Mouse (Mus musculus): ENCODE data around the gene Daam1. TPM values are rescaled to one million over a fixed set of nuclear protein-coding genes. Genes with fewer than 3 reads are reported as not detected.

Gene Daam1
- total RNA-seq, 2 experiments from 2014 or later: 77.3 to 83.6 TPM

DNA sequence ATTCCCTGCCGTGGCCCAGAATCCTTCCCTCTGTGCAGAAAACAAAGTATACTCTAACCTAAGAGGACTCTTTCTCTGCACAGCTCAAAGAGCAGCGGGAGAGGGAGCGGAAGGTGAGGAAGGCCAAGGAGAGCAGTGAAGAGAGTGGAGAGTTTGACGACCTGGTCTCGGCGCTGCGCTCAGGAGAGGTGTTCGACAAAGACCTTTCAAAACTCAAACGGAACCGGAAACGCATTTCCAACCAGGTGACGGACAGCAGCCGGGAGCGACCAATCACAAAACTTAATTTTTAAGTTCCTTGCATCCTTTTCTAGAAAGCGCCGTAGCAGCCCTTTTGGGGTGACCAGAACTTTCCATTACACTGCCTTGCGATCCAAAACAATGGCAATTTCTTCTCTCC, 158.7 kb downstream of the Daam1 start:
- no peak for DNase-seq (ENCODE audit: low spot score in 2 of 2)

DNA sequence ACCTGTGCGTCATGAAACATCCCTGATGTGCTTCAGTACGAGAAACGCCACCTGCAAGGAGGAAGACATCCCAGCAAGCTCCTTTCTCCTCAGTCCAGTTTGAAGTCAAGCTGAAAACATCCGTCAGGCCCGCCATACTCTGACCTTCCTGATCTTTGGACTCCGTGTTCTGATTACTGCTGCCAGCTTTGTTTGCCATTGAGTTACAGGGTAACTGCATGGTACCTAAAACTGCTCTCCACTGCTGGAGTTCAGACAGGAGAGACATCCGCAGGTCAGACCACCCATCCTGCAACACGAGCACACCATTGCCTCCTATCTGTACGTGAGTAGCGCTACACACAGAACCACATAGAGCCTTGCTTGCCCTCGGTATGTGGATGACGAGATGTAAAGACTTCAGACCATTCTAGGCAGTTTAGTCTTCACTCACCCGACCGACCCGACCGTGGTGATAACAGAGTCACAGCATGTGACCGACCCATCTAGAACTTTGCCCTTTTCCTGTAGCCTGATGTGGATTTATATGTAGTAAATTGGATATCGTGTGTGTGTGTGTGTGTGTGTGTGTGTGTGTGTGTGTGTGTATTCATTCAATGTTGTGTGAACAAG, 161.8 kb downstream of the Daam1 start:
- no peak for DNase-seq (ENCODE audit: low spot score in 2 of 2)

DNA sequence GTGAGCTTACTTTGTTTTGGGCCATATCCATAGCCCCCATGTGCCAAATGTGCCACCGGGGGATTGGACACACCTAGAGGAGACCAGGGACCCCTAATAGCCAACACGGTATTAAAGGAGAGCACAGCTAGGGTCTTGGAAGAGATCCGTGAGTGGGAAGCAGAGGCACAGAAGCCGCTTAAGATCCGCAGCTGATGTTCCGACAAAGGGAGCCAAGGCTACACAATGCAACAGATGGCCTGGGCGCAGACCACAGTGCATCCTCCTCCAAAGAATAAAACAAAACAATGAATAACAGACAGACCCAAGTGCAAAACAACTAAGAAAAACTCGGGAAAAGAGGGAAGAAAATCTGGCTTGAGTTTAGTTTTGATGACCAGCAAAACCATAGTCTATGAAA, 165.0 kb downstream of the Daam1 start:
- DNase-seq (ENCODE audit: low spot score in 2 of 2): peak in 1 of 2 experiments; percentile 42

DNA sequence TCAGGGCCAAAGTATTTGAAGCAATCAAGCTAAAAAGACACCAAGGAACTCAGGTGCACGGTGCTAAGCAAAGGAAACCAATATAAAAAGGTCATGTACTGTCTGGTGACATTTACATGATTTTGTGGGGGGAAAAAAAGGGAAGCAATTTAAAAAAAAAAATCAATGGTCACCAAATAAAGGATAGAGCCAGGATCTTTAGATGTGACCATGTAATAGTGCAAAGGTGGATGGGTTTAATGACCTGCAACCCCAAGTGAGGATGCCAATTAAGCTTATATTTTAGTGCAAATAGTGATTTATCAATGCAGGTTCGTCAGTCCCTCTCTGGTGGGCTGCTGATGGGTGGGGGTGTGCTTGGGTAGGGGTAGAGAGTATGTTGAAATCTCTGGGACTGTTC, 166.0 kb downstream of the Daam1 start:
- no peak for DNase-seq (ENCODE audit: low spot score in 2 of 2)

DNA sequence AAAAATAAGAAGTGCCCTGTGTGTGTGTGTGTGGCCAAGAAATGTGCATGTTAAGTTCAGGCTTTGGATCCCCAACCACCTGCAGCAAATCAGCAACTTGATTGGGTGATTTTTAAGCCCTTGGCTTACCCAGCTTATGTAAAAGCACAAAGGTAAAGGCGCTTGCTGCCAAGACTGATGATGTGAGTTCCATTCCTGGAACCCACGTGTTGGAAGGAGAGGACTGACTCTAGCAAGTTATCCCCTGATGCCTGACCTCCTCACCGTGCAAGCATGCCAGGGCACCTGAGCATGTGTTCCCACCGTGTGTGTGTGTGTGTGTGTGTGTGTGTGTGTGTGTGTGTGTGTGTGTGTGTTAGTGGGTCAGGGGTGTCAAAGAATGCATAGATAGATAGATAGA, 166.5 kb downstream of the Daam1 start:
- no peak for DNase-seq (ENCODE audit: low spot score in 2 of 2)

DNA sequence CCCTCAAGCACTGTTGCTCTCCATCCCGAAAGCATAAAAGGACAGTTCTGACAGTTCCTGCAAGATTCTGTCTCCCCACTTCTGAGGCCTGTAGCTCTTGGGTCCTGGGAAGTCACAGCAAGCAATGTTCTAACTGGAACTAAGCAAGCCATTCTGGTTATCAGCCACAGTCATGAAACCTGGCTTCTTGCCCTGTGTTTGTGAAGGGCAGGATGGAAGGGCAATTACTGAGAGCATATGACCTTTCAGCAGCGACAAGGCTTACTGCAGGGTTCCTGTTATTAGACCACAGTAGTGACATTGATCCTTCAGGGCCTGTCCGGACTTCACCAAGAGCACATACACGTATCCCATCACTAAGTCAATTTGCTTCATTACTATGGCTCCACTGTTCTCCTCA, 167.8 kb downstream of the Daam1 start:
- no peak for DNase-seq (ENCODE audit: low spot score in 2 of 2)

DNA sequence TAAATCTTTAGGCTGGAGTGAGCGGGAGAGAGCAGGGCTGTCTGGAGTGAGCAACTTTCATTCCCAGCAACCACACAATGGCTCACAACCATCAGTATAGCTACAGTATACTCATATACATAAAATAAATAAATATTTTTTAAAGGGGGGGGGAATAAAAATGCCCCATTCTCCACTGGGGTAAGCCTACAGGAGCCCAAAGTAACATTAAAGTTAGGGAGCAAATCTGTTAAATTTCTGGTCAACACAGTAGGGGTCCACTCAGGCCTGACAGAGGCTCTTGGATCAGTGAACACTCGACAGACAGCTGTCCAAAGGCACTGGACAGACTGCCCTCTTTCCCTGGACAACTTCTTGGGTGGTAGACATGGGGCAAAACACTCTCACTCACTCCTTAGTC, 168.8 kb downstream of the Daam1 start:
- DNase-seq (ENCODE audit: low spot score in 2 of 2): no peak

DNA sequence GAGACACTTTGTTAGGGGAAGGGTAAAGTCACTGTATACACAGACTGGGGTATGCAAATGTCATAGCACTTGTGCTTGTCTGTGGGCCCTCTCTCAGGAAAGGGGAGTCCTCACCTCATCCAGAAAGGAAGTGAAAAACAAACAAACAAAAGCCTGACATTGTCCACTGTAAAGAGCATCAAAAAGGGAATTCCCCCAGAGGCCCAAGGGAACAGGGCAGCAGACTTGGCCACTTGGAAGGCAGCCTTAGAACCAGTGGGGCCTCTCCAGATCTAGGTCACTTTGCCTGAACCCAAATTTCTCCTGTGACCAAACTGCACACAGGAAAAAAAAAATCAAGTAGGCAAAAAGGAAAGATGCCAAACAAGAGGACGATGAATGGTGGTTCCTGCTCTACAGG, 170.9 kb downstream of the Daam1 start:
- DNase-seq (ENCODE audit: low spot score in 2 of 2): no peak

DNA sequence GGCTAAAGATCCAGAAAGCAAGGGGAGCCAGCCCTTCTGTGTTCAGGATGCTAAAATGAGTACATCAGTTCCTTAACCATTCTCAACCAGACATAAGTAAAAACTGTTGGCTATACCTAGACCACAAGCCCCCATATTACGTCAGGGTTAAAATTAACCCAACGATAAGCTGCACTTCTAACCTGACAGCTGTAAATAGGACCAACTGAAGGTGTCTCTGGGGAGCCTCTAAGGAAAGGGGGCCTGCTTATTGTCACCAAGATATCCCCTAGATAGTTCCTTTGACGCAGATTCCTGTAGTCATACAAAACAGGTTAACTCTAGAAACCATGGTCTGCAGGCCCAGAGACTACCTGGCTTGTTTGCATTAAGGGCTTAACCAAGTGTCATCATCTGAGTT, 174.4 kb downstream of the Daam1 start:
- no peak for DNase-seq (ENCODE audit: low spot score in 2 of 2)

DNA sequence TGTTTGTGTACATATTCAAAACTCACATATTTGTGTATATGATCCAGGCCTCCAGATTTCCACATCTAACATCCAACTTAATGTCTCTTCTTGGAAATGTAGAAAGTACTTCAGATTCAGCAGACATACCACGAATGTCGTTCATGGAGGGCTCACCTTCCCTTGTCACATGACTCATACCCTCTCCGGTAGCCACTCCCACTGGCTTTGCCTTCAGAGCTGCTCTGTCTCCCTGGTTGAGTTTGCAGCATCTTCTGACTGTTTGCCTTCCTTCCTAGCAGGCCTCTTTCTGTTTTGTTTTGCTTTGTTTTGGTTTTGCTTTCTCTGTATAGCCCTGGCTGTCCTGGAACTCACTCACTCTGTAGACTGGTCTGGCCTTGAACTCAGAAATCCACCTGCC, 176.8 kb downstream of the Daam1 start:
- DNase-seq (ENCODE audit: low spot score in 2 of 2): no peak

DNA sequence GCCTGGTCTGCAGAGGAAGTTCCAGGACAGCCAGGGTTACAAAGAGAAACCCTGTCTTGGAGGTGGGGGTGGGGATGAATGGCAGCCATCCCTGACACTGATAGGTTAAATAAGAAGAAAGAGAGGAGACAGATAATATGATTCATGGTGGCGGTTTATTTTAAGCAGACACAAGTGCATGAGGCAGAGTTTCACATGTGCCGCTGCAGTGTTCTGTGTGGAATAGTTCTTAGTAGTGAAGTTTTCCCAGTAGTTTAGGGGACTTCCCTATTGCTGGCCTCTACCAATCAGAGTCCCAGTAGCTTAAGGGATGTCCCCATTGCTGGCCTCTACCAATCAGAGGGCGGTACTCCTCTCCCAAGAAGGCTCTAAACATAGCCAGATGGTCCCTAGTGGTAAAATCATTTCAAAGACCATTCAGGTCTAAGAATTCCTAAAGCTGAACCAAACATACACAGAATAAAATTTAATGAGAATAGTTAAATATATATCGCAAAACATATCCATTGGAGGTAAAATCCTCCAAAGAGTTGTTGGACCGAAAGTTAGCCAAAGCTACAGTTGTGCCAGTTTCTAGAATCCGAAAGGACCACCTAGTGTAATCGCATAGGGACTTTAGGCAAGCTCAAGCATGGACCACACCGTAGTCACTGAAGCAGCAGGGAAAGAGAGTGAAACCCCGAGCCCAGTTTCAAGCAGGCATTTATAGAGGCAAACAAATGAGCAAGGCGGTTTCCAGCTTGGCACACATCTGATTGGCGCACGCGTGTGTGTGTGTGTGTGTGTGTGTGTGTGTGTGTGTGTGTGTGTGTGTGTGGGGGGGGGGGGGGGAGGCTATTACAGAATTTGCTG, 178.4 kb downstream of the Daam1 start:
- DNase-seq (ENCODE audit: low spot score in 2 of 2): no peak

DNA sequence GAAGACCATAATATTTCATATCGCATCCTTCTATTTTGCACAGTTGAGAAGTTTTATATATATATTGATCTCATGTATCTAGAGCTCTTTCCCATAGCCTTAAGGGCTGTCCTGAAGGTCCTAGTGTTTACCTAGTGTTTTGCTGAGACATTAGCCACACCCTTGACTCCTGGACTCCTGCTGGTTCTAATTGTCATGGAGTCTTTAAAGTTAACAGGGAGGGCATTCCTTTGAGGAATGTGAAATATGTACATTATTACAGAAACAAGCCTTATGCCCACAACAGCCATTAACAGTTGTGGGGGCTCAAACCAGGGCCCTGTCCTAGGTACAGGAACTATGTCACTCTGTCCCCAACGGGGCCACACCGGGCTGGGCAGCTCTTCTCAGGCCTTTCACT, 180.5 kb downstream of the Daam1 start:
- DNase-seq (ENCODE audit: low spot score in 2 of 2): no peak

DNA sequence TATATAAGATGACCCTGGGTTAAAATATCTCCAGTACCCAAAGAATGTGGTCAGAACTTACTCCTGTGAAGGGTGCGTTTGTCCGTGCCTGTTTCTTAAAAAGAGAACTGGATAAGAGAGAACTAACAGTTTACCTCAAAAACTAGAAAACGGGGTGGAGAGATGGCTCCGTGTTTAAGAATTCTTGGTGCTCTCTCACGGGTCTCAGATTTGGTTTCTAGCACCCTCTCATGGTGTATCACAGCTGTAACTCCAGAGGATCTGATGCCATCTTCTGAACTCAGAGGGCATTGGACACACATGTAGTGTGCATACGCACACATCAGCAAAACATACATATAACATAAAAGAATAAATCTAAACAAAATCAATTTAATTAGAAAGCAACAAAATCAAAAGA, 181.2 kb downstream of the Daam1 start:
- DNase-seq (ENCODE audit: low spot score in 2 of 2): no peak

DNA sequence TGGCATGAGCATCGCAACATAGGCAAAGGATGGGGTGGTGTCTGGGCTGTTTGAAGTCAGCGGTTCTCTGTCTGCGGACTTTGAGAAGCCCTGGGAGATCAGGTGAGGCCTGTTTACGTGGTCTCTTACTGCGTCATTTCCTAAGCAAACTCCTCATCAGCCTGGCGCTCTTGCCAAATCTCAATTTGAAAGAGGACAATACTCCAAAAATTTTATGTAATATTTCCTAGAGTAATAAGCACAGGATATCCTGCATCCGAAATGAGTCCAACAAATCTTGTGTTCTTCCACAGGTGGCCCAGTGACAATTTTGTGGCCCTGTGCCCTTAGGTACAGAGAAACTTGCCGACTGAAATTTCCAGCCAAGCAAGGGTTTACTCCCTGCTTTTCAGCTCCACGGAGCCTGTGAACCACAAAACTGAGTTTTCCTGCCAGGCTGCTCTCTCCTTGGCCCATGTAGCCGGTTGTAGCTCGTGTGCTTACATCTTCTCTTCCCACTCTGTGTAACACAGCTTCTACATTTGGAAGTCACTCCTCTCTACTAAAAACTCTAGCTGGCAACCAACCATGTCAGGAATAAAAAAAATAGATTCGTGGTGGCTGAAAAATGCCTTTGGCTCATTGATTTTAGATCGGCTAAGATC, 183.0 kb downstream of the Daam1 start:
- DNase-seq (ENCODE audit: low spot score in 2 of 2): no peak

DNA sequence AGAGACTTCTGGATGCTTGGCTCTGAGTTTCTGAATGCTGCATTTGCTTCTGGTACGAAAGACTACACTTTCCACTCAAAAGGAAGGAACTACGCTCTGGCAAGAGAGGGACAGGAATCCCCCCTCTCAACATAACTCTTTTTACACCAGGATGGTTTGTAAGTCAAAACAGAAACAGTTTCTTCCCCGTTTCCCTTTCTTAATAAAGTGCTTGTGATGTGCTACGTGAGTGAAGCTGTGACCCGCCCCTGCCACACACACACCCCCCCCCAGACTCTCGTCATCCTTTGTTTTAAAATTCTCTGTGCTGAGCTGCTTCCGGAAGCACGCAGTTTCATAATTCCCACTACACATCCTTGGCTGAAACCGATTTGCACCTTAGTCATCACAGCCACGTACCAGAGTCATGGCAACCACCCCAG, 183.5 kb downstream of the Daam1 start:
- DNase-seq (ENCODE audit: low spot score in 2 of 2): no peak

DNA sequence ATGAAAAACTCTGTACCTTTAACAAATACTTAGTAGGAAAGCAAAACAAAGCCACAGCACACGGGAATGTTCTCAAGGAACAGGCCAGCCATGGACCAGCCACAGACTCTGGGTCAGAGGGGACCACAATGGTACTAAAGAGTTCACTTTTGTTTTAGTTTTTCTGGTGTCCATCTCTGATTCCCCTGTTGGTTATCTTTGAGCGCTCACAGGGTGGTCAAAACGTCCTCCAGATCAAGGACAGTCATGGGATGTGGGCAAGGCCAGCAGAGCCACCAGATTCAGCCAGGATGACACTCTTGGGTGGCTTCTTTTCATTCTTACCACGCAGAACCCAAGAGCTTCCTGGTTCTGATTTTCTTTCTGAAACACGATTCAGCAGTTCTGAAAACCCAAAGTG, 184.4 kb downstream of the Daam1 start:
- DNase-seq (ENCODE audit: low spot score in 2 of 2): no peak

DNA sequence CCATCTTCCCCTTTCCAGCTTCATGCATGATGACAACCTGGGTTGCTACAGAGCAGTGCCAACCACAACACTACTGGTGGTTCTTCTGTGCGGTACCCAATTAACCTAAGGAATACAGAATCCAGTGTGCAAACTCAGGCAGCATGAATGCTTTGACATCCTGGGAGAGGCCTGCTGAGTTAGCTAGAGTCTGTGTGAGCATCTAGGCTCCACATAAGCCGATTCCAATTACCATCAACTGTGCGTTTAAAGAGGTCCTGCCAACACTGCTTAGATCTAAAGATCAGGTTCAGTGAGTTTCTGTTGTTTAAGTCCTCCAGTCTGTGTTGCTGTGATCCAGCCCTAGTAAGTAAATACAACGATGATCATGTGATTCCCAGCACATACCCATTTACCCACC, 189.4 kb downstream of the Daam1 start:
- no peak for DNase-seq (ENCODE audit: low spot score in 2 of 2)

DNA sequence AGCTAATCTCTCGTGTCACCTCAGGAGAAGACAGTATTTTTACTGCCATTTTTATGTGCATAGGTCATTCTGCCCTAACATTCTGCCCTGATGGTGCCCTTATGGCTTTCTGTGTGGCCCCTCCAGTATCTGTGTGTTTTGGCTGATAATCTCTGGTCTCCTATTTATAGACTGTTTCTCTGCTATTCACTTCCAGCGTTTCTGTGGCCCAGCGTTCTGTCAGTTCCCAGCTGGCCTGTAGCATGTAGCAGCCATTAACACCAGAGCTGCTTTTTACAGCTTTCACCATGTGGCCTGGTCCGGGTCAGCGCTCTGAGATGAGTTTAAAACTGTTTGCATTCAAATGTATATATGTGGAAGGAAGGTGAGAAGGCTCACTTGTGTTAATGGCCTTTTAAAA, 190.7 kb downstream of the Daam1 start:
- DNase-seq (ENCODE audit: low spot score in 2 of 2): no peak

DNA sequence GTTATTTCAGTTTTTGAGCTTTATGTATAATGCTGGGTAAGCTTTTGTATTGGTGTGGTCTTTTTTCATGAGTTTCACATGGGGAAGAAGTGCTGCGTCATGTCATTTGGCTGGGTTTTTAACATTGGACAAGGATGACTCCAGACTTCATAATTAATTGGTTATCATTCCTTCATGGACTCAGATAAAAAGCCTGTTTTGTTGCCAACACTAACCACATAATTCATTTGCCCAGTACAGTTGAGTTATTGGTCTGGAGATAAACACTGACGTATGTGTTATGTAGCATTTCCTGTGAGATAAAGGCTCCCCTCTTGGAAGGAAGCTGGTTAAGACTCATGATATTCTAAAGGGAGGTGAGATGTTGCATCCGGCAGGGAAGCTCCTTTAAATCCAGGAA, 191.9 kb downstream of the Daam1 start:
- no peak for DNase-seq (ENCODE audit: low spot score in 2 of 2)

DNA sequence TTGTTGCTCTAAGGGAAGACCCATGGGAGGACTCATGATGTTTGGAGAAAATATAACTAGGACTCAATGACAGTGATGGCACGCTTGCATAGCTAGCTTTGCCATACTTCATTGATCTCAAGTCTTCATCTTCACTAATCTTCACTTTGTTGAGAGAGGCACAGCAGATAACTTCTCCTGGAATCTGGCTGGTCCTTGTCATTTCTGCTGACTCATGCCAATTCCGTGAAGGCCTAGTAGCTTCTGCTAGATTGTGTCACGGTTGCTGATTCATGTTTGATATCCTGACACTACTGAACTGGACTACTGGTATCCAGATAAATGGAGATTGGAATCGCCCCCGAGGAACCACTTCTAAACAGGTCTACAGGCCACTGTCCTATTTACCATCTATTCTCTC, 192.7 kb downstream of the Daam1 start:
- no peak for DNase-seq (ENCODE audit: low spot score in 2 of 2)

DNA sequence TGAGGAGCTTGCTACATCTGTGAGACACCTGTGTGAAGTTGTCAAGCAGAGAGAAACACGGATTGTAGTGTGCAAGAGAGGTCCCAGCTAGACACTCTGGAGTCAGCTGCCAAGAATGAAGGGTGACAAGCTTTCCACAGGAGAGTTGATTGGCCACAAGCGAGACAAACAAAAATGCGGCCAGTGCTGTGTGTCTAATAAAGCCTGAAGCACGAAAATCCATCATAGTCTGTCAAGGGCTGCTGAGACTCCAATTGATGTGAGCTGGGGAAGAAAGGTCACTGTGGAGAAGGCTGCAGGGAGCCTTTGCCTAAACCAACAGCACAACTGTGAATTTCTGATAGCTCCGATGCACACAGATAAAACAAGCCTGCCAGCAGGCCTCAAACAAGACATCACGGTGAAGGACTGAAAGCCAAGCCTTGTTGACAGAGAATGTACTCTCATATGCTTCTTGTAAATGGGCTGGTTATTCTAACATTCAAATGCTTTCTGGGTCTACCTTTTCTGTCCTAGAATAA, 194.5 kb downstream of the Daam1 start:
- no peak for DNase-seq (ENCODE audit: low spot score in 2 of 2)

DNA sequence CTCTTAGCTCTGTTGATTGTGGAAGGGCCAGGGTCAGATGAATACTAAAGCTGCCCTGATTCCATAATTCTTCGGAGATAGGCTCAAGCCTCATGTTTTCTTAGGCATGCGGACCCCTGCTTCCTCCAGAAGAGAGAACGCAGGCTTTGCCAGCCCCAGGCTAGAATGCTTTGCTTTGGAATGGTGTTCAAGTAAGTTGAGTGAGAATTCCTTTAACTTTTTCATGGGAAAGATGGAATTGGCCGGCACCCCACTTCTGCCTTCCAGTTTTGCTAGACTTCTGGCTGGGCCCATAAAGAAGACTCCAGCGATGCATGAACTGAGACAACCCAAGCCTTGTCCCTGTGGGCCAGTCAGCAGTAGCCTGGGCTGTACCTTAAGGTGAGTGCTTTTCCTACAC, 200.3 kb downstream of the Daam1 start:
- DNase-seq (ENCODE audit: low spot score in 2 of 2): no peak
